Mouse (Mus musculus) ES-CJ7 (cell line): Measurements from ENCODE around the gene Acox3.
"Not testable (repeated sequence)": the region's sequence is repeated elsewhere in the genome, so short reads cannot be mapped to it uniquely, and the experiment has no call there.

ENCODE experiments used
- DNase-seq: peaks from one replicate; pipeline ENCODE4 v3.0.0; 2011; ENCODE audit warnings: low read depth, low spot score

Gene Acox3

DNA sequence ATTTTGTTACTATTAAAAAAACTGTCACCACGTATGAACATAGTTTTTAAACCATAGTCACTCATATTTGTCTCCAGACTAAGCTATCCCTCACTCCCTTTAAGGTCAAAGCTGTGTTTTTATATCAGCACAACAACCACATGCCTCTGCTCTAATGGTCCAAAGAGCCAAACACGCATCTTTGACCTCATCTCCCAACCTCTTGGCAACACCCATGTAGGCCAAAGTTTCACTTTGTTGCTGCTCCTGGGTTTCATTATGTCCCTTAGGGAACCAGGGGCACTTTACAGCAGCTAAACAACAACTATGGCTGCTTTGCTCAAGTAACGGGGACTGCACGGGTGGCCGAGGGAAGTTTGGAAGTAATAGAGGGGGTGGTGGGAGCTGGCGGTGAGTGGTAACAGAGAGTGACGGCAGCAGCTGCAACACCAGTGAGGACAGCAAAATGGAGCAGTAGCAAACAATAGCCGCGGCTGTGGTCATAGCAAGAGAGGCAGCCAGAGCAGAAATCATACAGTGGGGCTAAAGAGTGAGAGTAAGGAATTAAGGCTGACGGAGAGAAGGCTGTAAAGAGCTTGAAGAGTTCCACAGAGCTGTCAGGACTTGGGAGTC is 6.3 kb upstream of the Acox3 start:
- DNase-seq, result no peak

DNA sequence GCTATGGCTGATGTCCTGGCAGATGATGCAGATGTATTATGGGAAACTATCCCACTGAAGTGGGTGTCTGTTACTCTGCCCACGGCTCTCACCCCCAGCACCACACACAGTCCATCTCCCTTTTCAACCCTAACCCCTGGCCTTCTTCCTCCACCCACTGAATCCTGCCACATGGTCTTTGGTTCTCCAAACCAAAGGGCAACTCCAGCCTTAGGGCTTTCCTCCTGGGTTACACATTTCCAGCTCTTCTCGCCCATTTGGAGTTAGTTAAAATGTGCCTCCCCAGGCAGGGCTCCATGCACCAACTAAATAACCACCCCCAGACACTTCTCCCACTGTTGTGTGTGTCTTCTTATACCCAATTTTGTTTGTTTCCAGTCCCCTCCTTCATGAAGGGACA is 4.4 kb upstream of the Acox3 start:
- DNase-seq, result no peak

DNA sequence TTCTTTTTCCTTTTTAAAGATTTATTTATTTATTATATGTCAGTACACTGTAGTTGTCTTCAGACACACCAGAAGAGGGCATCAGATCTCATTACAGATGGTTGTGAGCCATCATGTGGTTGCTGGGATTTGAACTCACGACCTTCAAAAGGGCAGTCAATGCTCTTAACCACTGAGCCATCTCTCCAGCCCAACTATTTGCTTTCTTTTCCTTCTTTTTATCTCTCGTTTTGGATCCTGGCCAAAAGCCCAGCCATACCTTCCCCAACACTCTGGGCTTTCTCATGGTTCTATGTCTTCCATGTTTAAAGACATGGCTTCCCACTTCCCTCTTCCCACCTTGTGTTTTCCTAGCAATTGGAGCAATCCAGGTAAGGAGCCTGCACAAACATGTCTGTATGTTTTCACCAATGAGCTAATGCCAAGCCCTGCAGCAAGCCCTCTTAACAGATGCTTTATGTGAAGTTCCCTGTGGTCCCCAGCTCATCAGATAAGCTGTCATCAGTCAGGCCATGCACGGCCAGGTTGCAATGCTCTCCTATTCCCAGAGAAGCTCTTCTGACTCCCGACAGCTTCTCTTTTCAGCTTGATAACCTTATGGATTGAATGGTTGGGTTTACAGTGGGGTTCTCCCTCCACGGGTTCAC is 3.5 kb upstream of the Acox3 start:
- no peak for DNase-seq

DNA sequence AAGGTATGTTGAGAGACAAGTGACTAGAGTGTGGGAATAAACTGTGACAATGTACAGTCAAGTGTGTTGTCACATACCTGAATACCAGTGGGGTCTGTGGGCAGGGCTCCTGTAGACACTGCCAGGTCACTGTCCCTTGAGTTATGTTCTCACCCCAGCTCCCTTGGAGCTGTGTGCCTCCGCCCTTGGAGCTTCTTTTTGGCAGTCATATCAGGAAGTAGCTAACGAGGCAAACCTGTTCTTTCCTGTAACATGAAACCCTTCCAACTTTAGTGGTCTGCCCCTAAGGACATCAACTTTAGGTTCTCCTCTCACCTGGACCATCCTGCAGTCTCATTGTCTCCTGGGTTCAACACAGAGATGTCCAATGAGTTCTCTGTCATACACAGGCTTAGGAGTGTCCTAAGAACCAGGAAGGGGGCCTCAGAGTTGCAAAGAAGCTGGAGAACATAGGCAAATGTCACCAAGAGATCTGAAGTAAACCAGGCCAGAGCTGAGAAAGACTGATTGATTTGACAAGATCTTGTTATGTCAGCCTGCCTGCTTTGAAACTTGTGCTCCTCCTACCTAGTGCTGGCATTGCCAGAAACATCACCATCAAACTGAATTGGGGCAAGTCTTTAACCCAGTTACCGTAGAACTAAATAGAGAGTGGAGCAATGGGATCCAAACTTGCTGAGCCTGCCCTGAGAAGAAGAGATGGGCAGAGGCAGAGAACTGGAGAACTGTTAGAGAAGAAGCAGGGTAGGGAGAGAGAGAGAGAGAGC is 2.5 kb upstream of the Acox3 start:
- DNase-seq, result no peak

DNA sequence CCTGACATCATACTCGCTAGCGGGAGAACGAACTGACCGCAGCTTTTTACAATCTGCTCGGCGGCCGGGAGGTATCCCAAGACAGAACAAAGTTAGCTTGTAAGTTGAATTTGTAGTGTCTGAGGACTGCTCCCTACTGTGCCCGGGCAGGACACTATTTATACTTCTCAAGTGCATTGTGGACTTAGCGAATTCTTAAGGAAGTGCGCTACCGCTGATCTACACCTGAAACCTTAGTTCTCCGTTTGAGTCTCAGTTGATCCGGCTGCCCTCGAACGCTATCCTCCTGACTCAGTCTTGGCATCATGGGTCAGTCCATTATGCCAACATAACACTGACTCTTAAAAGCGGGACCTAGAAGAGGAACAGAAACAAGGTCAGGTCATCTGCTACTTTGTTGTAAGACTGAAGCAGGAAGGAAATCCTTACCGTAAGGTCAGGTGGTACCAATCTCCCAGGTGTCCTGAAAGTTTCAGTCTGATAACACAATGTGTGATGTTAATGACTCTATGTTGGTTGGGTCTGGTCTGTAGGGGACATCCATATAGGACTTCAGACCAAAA is 462 bp downstream of the Acox3 start:
- DNase-seq, result no peak

DNA sequence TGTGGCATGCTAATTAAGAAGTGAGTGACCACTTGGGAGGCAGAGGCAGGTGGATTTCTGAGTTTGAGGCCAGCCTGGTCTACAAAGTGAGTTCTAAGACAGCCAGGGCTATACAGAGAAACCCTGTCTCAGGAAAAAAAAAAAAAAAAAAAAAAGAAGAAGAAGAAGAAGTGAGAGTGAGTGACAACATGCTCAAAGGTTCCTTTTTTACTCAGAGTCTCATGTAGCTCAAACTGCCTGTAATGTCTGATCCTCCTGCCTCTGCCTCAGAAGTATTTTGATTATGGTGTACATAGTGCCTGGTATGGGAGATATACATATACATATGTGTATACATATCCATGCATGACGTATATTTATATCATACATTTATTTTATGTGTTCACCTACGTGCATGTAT is 1.4 kb downstream of the Acox3 start:
- not testable (repeated sequence) for DNase-seq

DNA sequence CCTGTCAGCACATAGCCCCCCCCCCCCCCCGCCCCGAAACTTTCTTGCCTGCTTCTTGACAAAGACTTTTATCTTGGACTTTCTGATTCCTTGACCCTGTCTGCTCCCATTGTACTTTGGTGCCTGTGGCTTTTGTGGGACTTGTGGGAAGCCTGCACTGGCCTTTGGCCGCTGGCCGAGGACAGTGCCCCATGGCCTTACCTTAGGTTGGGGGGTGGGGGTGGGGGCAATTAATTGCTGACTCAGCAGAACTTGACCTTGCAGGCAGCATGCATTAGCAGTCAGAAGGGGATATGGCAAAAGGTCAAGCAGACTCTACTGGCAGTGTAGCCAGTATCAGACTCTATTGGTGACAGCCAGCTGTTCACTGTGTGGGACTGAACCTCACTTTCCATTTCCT is 8.7 kb downstream of the Acox3 start:
- DNase-seq, result no peak

DNA sequence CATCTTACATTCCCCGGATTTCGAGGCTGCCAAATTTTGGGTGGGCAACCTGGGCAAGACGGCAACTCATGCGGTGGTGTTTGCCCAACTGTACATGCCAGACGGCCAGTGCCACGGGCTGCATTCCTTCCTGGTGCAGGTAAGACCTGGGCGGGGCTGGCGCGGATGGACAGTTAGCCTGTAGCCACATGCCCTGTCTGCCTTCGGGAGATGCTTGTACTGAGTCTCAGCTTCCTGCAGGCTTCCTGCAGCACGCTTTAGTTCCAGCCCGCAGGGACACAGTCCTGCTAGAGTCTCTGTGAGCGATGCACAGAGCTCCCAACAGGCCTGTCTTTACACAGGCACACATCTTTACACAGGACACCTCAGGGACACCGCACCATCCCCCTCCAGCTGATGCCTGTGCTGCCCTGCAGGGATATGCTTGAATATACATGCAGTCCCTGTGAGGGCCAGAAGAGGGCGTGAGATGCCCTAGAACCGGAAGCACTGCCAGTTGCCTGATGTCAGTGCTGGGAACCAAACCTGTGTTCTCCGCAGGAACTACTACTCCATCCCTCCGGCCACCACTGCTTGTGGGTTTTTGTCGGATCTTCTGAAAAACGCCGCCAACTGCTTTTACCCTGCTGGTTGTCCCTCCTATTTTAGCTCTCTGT is 9.4 kb downstream of the Acox3 start:
- peak; percentile 77 for DNase-seq

DNA sequence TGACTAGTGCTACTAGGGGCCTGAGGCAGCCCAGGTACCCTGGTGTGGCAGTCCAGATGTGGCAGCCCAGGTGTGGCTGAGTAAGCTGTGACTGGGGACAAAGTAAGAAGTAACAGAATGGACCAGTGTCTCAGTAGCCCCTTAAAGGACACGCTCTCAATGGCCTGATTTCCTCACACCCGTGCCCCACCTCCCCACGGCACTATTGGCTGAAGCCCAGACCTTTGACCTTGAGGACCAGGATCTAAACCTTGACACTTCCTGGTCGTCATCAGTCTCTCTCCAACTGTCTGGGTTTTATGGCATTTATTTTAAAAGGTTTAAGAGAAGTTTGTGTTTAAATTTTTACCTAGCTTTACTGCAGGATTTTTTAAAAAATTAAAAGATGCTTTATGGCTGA is 10.0 kb downstream of the Acox3 start:
- no peak for DNase-seq

DNA sequence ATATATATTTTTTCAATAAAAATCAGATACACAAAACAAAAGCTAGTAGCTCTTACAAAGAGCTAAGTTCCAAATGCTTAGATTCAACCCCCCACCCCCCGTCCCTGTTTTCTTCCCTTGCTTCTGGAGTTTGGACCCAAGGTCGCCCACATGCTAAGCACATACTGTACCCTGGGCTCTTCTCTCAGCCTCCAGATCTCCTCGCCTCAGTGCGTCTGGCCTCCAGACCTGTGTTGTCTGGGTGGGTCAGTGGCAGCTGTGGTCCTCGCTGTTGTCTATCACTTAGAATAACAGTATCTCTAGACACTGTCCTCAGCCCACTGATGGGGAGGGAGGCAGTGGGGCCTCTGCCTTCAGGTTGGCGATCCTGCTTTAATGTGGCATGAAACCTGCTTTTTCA is 10.4 kb downstream of the Acox3 start:
- no peak for DNase-seq

DNA sequence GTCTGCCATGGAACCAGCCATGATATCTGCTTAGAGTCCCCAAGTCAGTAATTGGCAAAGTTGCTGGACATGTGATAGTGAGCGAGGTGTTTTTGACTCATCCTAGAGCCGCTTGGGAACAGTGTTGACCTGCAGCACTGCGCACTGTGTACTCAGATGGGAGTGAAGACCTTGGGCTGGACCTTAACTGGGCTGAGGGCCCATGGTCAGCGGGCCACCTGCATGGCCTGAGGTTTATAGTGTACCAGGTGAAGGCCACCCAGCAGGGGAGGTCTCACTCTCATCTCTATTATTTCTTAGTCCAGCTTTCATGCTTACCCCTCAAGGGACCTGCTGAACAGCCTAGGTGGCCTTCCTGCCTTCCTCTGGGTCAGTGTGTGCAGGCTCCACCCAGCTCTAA is 11.9 kb downstream of the Acox3 start:
- no peak for DNase-seq

DNA sequence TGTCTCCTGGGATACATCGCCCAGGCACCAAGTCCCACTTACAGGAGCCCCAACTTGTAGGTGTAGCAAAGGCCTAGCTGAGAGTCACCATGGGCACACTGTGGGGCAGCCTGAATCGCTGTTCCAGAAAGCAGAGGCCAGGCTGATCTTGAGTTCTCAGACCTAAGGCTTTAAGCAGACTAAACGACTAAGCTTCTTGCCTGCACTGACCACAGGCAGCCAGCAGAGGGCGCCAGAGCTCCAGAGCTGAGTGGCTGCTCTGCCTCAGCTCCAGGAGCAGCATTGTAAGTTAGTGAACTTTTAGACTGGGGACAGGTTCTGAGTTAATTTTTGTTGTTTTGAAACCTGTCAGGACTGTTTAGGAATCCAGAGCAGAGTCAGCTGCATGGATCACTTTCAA is 12.9 kb downstream of the Acox3 start:
- peak; percentile 77 for DNase-seq

DNA sequence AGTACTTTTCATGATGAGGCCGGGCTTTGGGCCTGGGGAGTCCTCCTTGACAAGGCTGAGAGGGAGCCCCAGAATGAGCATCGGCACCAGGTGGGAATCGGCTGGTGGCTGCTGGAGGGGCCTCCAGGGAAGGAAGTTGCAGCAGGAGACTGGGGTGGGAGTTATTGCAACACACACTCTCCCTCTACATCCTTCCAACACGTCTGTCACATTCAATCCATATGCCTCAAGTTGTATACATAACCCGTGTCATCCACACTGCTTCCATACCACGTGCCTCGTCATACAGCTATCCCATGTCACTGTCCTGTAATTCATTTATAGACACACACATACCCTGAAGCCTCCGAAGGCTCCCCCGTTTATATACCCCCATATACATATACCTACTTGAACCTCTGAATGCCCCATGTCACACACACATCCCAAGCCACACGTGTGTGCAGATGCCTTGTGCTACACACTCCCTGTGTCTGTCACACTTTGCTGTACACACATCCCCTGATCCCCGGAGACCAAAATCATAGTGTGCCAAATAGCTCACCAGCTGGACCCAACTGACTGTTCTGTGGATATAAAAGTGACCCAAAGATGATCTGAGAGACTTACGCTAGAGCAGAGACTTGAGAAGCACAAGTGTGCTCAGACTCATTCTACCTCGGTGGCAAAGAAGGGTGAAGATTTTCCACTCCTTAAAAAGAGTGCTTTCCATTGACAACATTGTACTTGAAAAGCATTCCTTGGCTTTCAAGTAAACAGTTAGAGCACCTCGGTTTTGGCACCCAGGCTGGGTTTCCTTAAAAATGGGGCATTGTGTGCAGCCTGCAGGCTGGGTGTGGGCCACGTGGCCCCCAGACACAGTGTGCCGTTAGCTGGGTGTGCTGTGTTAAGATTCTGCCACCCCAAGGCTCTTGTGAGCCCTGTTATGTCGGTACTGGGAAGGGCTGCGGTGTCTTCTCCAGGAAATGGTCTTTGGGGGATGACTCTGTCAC is 13.6 kb downstream of the Acox3 start:
- DNase-seq, result no peak

DNA sequence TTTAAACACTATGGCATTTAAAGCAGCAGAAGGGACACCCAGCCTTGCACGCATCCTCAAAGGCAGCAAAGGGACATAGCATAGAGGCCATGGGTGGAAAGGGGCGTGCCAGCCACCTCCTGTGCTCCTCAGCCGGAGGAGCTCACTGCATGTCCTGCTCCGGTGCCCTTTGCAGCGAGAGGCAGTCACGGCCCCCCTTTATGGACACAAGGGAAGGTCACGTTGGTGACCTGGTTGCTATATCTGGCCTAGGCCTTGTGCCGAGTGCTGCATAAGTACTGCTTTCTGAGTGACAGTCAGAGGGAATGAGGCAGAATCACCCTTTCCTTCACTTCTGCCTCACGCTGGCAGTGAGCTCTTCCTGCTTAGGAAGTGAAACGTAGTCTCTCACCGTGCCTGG is 17.4 kb downstream of the Acox3 start:
- DNase-seq, result no peak

DNA sequence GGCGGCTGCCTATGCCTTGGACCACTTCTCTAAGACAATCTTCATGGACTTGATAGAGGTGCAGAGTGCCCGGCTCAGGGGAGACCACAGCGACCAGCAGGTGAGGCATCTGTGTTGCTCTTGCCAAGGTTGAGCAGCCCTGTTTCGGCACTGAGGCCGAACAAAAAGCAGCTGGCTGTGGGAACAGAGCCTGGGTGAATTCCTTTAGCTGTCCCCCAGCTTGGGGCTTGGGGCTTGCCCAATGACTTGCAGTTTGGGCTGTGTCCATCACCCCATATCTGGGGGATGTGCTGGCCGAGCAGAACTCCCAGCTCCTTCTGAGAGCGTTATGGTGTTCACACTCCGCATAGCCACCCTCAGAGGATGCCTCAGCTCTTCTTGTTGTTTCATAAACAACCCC is 18.7 kb downstream of the Acox3 start:
- DNase-seq, result no peak

DNA sequence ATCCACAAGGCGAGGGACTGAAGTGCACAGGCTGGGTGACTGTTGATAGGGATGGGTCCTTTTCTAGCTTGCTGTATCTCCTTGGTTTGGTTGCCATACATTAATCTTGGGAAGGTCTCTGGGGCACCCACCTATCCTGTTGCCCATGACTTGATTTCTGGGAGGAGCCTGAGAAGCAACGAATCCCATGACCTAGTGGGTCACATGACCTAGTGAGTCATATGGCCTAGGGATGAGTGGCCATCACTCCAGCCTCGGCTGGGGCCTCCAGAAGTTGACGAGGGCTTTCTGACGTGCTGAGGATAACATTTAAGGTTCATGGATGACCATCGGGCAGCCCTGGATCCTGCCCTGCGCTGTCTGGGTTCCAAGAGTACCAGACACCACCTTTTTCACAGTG is 22.5 kb downstream of the Acox3 start:
- no peak for DNase-seq

DNA sequence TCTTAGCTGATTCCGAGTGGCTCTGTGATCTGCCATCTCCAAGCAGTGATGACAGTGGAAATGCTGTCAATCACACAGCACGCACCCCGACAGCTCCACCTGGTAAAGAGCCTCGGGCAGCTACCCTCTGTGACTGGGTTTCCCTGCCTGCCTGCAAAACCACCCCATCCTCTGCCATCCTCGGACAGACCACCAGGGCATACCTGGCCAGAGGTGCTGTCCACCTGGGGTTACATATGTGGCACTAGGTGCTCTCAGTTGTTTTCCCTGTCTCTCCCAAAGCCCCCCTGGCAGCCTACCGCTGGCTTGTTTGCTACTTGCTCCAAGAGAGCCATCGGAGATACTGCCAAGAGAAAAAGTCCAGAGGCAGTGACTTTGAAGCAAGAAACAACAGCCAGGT is 24.0 kb downstream of the Acox3 start:
- DNase-seq, result no peak

DNA sequence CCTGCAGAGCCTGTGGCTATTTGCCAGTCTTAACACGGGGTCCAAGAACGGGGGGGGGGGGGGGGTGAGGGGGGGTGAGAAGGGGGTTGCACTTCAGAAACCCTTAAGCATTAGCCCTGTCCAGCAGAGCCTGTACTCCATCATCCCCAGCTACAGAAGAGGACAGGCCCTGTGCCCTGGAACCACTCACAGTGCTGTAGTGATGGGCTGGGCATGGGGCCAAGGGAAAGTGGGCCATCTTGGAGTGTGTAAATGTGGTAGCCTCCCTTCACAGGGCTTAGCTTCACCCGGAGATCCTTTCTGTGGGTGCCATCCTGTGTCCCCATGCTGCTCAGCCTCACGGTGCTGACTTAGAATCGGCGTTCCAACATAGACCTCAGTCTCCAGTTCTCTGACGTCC is 24.9 kb downstream of the Acox3 start:
- no peak for DNase-seq

DNA sequence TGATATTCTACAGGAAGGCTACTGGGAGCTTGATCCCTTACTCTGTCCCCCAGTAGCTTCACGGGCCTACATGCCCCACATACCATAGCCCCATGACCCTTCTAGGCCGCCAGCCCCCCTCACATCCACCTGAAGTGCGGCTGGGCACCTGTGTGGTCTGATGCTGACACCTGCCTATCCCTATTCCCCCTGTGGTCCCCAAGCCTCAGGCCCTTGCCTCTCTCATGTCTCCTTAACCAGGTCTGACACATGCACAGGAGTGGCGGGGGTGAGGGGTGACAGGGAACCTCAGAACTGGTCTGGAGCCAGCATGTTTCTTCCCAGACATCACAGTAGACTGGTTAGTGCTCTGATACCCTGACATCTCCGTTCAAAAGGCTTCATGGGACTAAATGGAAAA is 25.7 kb downstream of the Acox3 start:
- no peak for DNase-seq

DNA sequence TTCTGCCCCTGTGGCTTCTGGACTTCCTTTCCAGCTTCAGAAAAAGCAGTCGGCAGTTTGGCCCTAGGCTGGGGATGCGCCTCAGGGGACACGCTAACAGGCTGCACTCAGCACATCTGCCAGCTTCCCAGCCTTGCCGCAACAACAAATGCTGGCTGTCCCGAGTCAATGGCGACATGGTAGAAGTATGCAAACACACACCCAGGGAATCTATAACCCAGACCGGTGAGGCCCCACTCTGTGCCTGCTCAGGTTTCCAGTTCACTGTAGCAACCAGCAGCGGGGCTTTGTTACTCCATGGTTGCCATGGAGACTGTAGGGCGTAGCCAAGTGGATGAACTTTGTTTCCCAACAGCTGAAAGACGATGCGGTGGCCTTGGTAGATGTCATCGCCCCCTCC is 26.5 kb downstream of the Acox3 start:
- peak; percentile 83 for DNase-seq

DNA sequence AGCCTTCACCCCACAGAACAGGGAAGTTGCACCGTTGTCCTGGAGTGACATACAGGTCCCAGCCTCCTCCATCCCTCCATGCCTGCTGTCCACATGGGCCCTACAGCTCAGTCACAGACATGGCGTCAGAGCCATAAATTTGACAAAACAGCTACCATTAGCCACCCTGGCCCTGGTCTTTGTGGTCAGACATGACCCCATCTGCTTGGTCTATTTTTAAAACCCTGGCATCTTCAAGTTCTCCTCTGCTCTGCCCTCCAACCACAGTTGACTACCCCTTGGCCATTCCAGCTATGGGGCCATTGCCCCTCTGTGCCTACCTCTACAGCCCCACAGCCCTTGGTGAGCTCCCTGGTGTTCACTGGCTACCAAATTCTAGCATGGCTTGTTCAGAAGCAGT is 27.1 kb downstream of the Acox3 start:
- DNase-seq, result no peak
